Mouse (Mus musculus): ENCODE data around the gene Pde4b. TPM values are rescaled to one million over a fixed set of nuclear protein-coding genes. Genes with fewer than 3 reads are reported as not detected.

Pde4b gene
- polyA plus RNA-seq, 1 experiment = 0.81 TPM

- no peaks in the 10 kb centered on the region for H3K27me3 ChIP-seq (ENCODE audit: control insufficient read depth, insufficient read depth, low read length, poor library complexity, severe bottlenecking)
- no peaks in the 10 kb centered on the region for H3K9me3 ChIP-seq (replicated peaks; ENCODE audit: control insufficient read depth, insufficient read depth, low read length, poor library complexity, severe bottlenecking)
- H3K36me3 ChIP-seq (ENCODE audit: control insufficient read depth, insufficient read depth, low read length, poor library complexity, severe bottlenecking) = no peaks in the 10 kb centered on the region
- TF ChIP-seq EP300 (IDR thresholded peaks at IDR 0.05; ENCODE audit: insufficient read depth, low read depth, low read length) (no peak), POLR2A (IDR thresholded peaks at IDR 0.05; ENCODE audit: insufficient read depth, low read length) (no peak), CTCF (IDR thresholded peaks at IDR 0.05; ENCODE audit: low read depth, low read length) (no peak)
- H3K4me3 ChIP-seq (ENCODE audit: low read depth, low read length) = no peak overlapping the region
- H3K9ac ChIP-seq (ENCODE audit: low read depth, poor library complexity, severe bottlenecking) = no peak overlapping the region
- H3K4me1 ChIP-seq (ENCODE audit: control insufficient read depth, insufficient read depth, low read length) = no peaks in the 10 kb centered on the region
- H3K27ac ChIP-seq (ENCODE audit: insufficient read depth, low read length) = no peak overlapping the region
These were observed 319.5 kb downstream of the Pde4b start for GRCm38 (mm10) chr4:102406848-102407247.

- Histone ChIP-seq H3K27me3 (ENCODE audit: control insufficient read depth, insufficient read depth, low read length, poor library complexity, severe bottlenecking) (no peaks in the 10 kb centered on the region), H3K27ac (ENCODE audit: insufficient read depth, low read length) (no peak overlapping the region), H3K4me1 (ENCODE audit: control insufficient read depth, insufficient read depth, low read length) (no peaks in the 10 kb centered on the region), H3K9me3 (replicated peaks; ENCODE audit: control insufficient read depth, insufficient read depth, low read length, poor library complexity, severe bottlenecking) (no peaks in the 10 kb centered on the region), H3K36me3 (ENCODE audit: control insufficient read depth, insufficient read depth, low read length, poor library complexity, severe bottlenecking) (no peaks in the 10 kb centered on the region), H3K9ac (ENCODE audit: low read depth, poor library complexity, severe bottlenecking) (no peak overlapping the region), H3K4me3 (ENCODE audit: low read depth, low read length) (no peak overlapping the region)
- no peak for TF ChIP-seq EP300 (IDR thresholded peaks at IDR 0.05; ENCODE audit: insufficient read depth, low read depth, low read length)
- no peak for TF ChIP-seq CTCF (IDR thresholded peaks at IDR 0.05; ENCODE audit: low read depth, low read length)
- no peak for TF ChIP-seq POLR2A (IDR thresholded peaks at IDR 0.05; ENCODE audit: insufficient read depth, low read length)
These were observed 320.8 kb downstream of the Pde4b start for GRCm38 (mm10) chr4:102408132-102408531.

GRCm38 (mm10) chr4:102408938-102409337, 321.6 kb downstream of the Pde4b start:
- no peak overlapping the region for H3K9ac ChIP-seq (ENCODE audit: low read depth, poor library complexity, severe bottlenecking)
- H3K27ac ChIP-seq (ENCODE audit: insufficient read depth, low read length) = no peak overlapping the region
- no peaks in the 10 kb centered on the region for H3K9me3 ChIP-seq (replicated peaks; ENCODE audit: control insufficient read depth, insufficient read depth, low read length, poor library complexity, severe bottlenecking)
- TF ChIP-seq EP300 (IDR thresholded peaks at IDR 0.05; ENCODE audit: insufficient read depth, low read depth, low read length) (no peak), CTCF (IDR thresholded peaks at IDR 0.05; ENCODE audit: low read depth, low read length) (no peak), POLR2A (IDR thresholded peaks at IDR 0.05; ENCODE audit: insufficient read depth, low read length) (no peak)
- no peaks in the 10 kb centered on the region for H3K4me1 ChIP-seq (ENCODE audit: control insufficient read depth, insufficient read depth, low read length)
- H3K4me3 ChIP-seq (ENCODE audit: low read depth, low read length) = no peak overlapping the region
- no peaks in the 10 kb centered on the region for H3K27me3 ChIP-seq (ENCODE audit: control insufficient read depth, insufficient read depth, low read length, poor library complexity, severe bottlenecking)
- H3K36me3 ChIP-seq (ENCODE audit: control insufficient read depth, insufficient read depth, low read length, poor library complexity, severe bottlenecking) = no peaks in the 10 kb centered on the region

- Histone ChIP-seq H3K36me3 (ENCODE audit: control insufficient read depth, insufficient read depth, low read length, poor library complexity, severe bottlenecking) (no peaks in the 10 kb centered on the region), H3K9ac (ENCODE audit: low read depth, poor library complexity, severe bottlenecking) (no peak overlapping the region), H3K4me1 (ENCODE audit: control insufficient read depth, insufficient read depth, low read length) (no peaks in the 10 kb centered on the region), H3K4me3 (ENCODE audit: low read depth, low read length) (no peak overlapping the region), H3K27me3 (ENCODE audit: control insufficient read depth, insufficient read depth, low read length, poor library complexity, severe bottlenecking) (no peaks in the 10 kb centered on the region), H3K27ac (ENCODE audit: insufficient read depth, low read length) (no peak overlapping the region), H3K9me3 (replicated peaks; ENCODE audit: control insufficient read depth, insufficient read depth, low read length, poor library complexity, severe bottlenecking) (no peaks in the 10 kb centered on the region)
- TF ChIP-seq CTCF (IDR thresholded peaks at IDR 0.05; ENCODE audit: low read depth, low read length) (no peak), POLR2A (IDR thresholded peaks at IDR 0.05; ENCODE audit: insufficient read depth, low read length) (no peak), EP300 (IDR thresholded peaks at IDR 0.05; ENCODE audit: insufficient read depth, low read depth, low read length) (no peak)
These were observed 325.8 kb downstream of the Pde4b start for GRCm38 (mm10) chr4:102413101-102413500.

- H3K9ac ChIP-seq (ENCODE audit: low read depth, poor library complexity, severe bottlenecking) = no peak overlapping the region
- no peak overlapping the region for H3K4me3 ChIP-seq (ENCODE audit: low read depth, low read length)
- no peak overlapping the region for H3K27ac ChIP-seq (ENCODE audit: insufficient read depth, low read length)
- H3K9me3 ChIP-seq (replicated peaks; ENCODE audit: control insufficient read depth, insufficient read depth, low read length, poor library complexity, severe bottlenecking) = no peaks in the 10 kb centered on the region
- H3K4me1 ChIP-seq (ENCODE audit: control insufficient read depth, insufficient read depth, low read length) = no peaks in the 10 kb centered on the region
- TF ChIP-seq CTCF (IDR thresholded peaks at IDR 0.05; ENCODE audit: low read depth, low read length) (no peak), EP300 (IDR thresholded peaks at IDR 0.05; ENCODE audit: insufficient read depth, low read depth, low read length) (no peak), POLR2A (IDR thresholded peaks at IDR 0.05; ENCODE audit: insufficient read depth, low read length) (no peak)
- no peaks in the 10 kb centered on the region for H3K36me3 ChIP-seq (ENCODE audit: control insufficient read depth, insufficient read depth, low read length, poor library complexity, severe bottlenecking)
- H3K27me3 ChIP-seq (ENCODE audit: control insufficient read depth, insufficient read depth, low read length, poor library complexity, severe bottlenecking) = no peaks in the 10 kb centered on the region
These were observed 326.5 kb downstream of the Pde4b start for GRCm38 (mm10) chr4:102413794-102414193.

- Histone ChIP-seq H3K27me3 (ENCODE audit: control insufficient read depth, insufficient read depth, low read length, poor library complexity, severe bottlenecking) (no peaks in the 10 kb centered on the region), H3K4me1 (ENCODE audit: control insufficient read depth, insufficient read depth, low read length) (no peaks in the 10 kb centered on the region), H3K27ac (ENCODE audit: insufficient read depth, low read length) (no peak overlapping the region), H3K9ac (ENCODE audit: low read depth, poor library complexity, severe bottlenecking) (no peak overlapping the region), H3K9me3 (replicated peaks; ENCODE audit: control insufficient read depth, insufficient read depth, low read length, poor library complexity, severe bottlenecking) (no peaks in the 10 kb centered on the region), H3K4me3 (ENCODE audit: low read depth, low read length) (no peak overlapping the region), H3K36me3 (ENCODE audit: control insufficient read depth, insufficient read depth, low read length, poor library complexity, severe bottlenecking) (no peaks in the 10 kb centered on the region)
- TF ChIP-seq CTCF (IDR thresholded peaks at IDR 0.05; ENCODE audit: low read depth, low read length) = no peak
These were observed 327.3 kb downstream of the Pde4b start for GRCm38 (mm10) chr4:102414610-102415009.

Data from ES-Bruce4 (cell line).